Mouse (Mus musculus) ES-Bruce4 (cell line): ENCODE data around the gene Tceanc.

ENCODE experiments used
- CTCF ChIP-seq: IDR thresholded peaks from one replicate; pipeline ENCODE4 v1.8.1; 2011; ENCODE audit warnings: low read depth, low read length
- POLR2A ChIP-seq: IDR thresholded peaks from one replicate; pipeline ENCODE4 v1.8.1; 2011; ENCODE audit warnings: low read length; ENCODE audit not compliant: insufficient read depth

DNA sequence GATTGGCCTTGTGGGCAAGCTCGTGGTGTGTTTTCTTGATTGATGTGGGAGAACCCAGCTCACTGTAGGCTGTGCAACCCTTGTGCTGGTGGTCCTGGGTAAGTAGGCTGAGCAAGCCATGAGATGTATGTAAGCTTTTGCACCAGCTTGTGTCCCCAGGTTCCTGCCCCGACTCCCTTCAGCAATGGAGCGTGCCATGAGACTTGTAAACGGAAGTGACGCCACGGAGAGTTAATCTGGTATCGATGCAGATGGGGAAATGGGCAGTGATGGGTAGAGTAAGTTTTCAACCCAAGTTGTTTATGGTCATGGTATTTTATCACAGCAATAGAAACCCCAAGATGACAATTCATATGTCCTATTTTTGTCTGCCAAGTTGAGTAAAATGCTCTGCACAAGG, 50.0 kb downstream of the Tceanc start:
- no peak for TF ChIP-seq CTCF
- no peak for TF ChIP-seq POLR2A
